Mouse (Mus musculus): ENCODE results near the gene Zwilch.

GRCm38 (mm10) chr9:64172816-64173665, at the start of gene Zwilch, which contains the start of gene Rpl4:
- peak; percentile 98 for TF ChIP-seq POLR2A (IDR thresholded peaks at IDR 0.05; ENCODE audit: borderline replicate concordance, insufficient read depth, low read length)
- TF ChIP-seq CTCF (IDR thresholded peaks at IDR 0.05; ENCODE audit: borderline replicate concordance, insufficient read depth, low read depth, low read length) = no peak

Measured in cerebellum, adult 2 months (tissue).